Mouse (Mus musculus) right cerebral cortex, postnatal 25 days (tissue): Measurements from ENCODE around the gene Tfap2e.
A peak's percentile ranks its signal among the peaks of the same experiment; 100 is the strongest.

Source experiments
- DNase-seq: peaks from one replicate; pipeline ENCODE4 v3.0.0; 2022

The Tfap2e gene

GRCm38 (mm10) chr4:126751556-126752023 lies 15.6 kb upstream of the Tfap2e start:
- peak; percentile 37 for DNase-seq

GRCm38 (mm10) chr4:126750863-126751555 lies 15.0 kb upstream of the Tfap2e start:
- DNase-seq: no peak

- DNase-seq: peak; percentile 73
Observed at GRCm38 (mm10) chr4:126750046-126750683, 14.1 kb upstream of the Tfap2e start.

GRCm38 (mm10) chr4:126749553-126749952 lies 13.5 kb upstream of the Tfap2e start:
- DNase-seq: peak; percentile 55

- DNase-seq: no peak
Observed at GRCm38 (mm10) chr4:126748381-126748780, 12.3 kb upstream of the Tfap2e start.

GRCm38 (mm10) chr4:126746194-126746840 lies 10.3 kb upstream of the Tfap2e start:
- DNase-seq: peak; percentile 43

GRCm38 (mm10) chr4:126745506-126746193 lies 9.6 kb upstream of the Tfap2e start:
- DNase-seq: peak; percentile 50

- DNase-seq: no peak
Observed at GRCm38 (mm10) chr4:126744831-126745230, 8.8 kb upstream of the Tfap2e start.

GRCm38 (mm10) chr4:126743713-126744112 lies 7.7 kb upstream of the Tfap2e start:
- DNase-seq: peak; percentile 14

GRCm38 (mm10) chr4:126742976-126743375 lies 6.9 kb upstream of the Tfap2e start:
- DNase-seq: no peak

- DNase-seq: peak; percentile 81
Observed at GRCm38 (mm10) chr4:126741448-126741847, 5.4 kb upstream of the Tfap2e start.

GRCm38 (mm10) chr4:126739966-126740676 lies 4.1 kb upstream of the Tfap2e start:
- DNase-seq: no peak

- no peak for DNase-seq
Observed at GRCm38 (mm10) chr4:126735382-126736000, 549 bp downstream of the Tfap2e start.

GRCm38 (mm10) chr4:126734700-126735381 lies 1.2 kb downstream of the Tfap2e start:
- DNase-seq: no peak

- DNase-seq: no peak
Observed at GRCm38 (mm10) chr4:126734001-126734603, 1.9 kb downstream of the Tfap2e start.

- DNase-seq: no peak
Observed at GRCm38 (mm10) chr4:126732531-126733380, 3.3 kb downstream of the Tfap2e start.

GRCm38 (mm10) chr4:126732111-126732510 lies 3.9 kb downstream of the Tfap2e start:
- DNase-seq: no peak

GRCm38 (mm10) chr4:126707439-126707826 lies 28.6 kb downstream of the Tfap2e start:
- DNase-seq: no peak

- no peak for DNase-seq
Observed at GRCm38 (mm10) chr4:126706630-126707438, 29.2 kb downstream of the Tfap2e start.
